Mouse (Mus musculus) midbrain, postnatal 0 days (tissue): ENCODE measurements around the gene Mvb12a. TPM values are rescaled to one million over a fixed set of nuclear protein-coding genes. Genes with fewer than 3 reads are reported as not detected.
A peak's percentile ranks its signal among the peaks of the same experiment; 100 is the strongest.
"Not testable (repeated sequence)": the region's sequence is repeated elsewhere in the genome, so short reads cannot be mapped to it uniquely, and the experiment has no call there.

Experiments used
- ATAC-seq: fragments of 200-750 bp; cut with Nextera tagmentation; 2 replicates; pipeline ENCODE4 v1.8.0; 2017; ENCODE audit warnings: moderate number of reproducible peaks, mild to moderate bottlenecking, moderate TSS enrichment, moderate library complexity; ENCODE audit not compliant: low FRiP score
- DNase-seq: peaks from one replicate; pipeline ENCODE4 v3.0.0-alpha.2; 2015; ENCODE audit warnings: low spot score
- H3K27ac ChIP-seq: fragments of 300-500 bp; sonication (generic); 2 replicates; pipeline ENCODE4 v1.5.1; 2014; ENCODE audit warnings: low read depth, mild to moderate bottlenecking, low read length, mixed read lengths
- H3K27me3 ChIP-seq: fragments of 300-500 bp; sonication (generic); 2 replicates; pipeline ENCODE4 v1.6.1; 2014; ENCODE audit warnings: low read length, control low read depth, mixed read lengths; ENCODE audit not compliant: insufficient read depth
- H3K36me3 ChIP-seq: fragments of 300-500 bp; sonication (generic); 2 replicates; pipeline ENCODE4 v1.6.1; 2014; ENCODE audit warnings: low read length, control low read depth, mixed read lengths; ENCODE audit not compliant: insufficient read depth
- H3K4me1 ChIP-seq: fragments of 300-500 bp; sonication (generic); 2 replicates; pipeline ENCODE4 v1.6.1; 2014; ENCODE audit warnings: mild to moderate bottlenecking, control low read depth, antibody characterized with exemption, low read length, mixed read lengths; ENCODE audit not compliant: insufficient read depth
- H3K4me2 ChIP-seq: fragments of 300-500 bp; sonication (generic); 2 replicates; pipeline ENCODE4 v1.6.1; 2014; ENCODE audit warnings: low read depth, mild to moderate bottlenecking, low read length, mixed read lengths; ENCODE audit not compliant: poor library complexity, severe bottlenecking
- H3K4me3 ChIP-seq: fragments of 300-500 bp; sonication (generic); 2 replicates; pipeline ENCODE4 v1.5.1; 2014; ENCODE audit warnings: low read depth, mild to moderate bottlenecking, low read length, moderate library complexity
- H3K9ac ChIP-seq: fragments of 300-500 bp; sonication (generic); replicated peaks from 2 replicates; pipeline ENCODE4 v1.6.1; 2014; ENCODE audit warnings: mild to moderate bottlenecking, low read length, moderate library complexity, mixed read lengths; ENCODE audit not compliant: poor library complexity, severe bottlenecking
- H3K9me3 ChIP-seq: fragments of 300-500 bp; sonication (generic); 2 replicates; pipeline ENCODE4 v1.6.1; 2016; ENCODE audit warnings: low read length, control low read depth
- CTCF ChIP-seq: IDR thresholded peaks from 2 replicates; pipeline ENCODE4 v1.5.1; 2016; ENCODE audit warnings: antibody characterized with exemption, mild to moderate bottlenecking
- WGBS: fragments of 180-500 bp; shearing (Covaris S2); extraction: QIAGEN DNeasy Blood & Tissue Kit; methylation state at CpG from one replicate; pipeline ENCODE4 v1.1.7; 2014; 5-methylcytosine and 5-hydroxymethylcytosine counted together
- polyA plus RNA-seq: library from polyadenylated mRNA; unstranded; fragments of >200 nt; fragmentation: Nextera tagmentation; extraction: Ambion mirVana; gene quantifications from 2 replicates; pipeline ENCODE4 v1.2.1, GENCODE M21; 2015
- total RNA-seq: library from RNA; depleted of rRNA; stranded (reverse); fragments of >200 nt; gene quantifications from 2 replicates; pipeline ENCODE4 v1.2.3, GENCODE M21; 2014

Gene Mvb12a
- total and polyA plus RNA-seq, 2 experiments from 2014 or later, result 77.4 to 81.4 TPM

DNA sequence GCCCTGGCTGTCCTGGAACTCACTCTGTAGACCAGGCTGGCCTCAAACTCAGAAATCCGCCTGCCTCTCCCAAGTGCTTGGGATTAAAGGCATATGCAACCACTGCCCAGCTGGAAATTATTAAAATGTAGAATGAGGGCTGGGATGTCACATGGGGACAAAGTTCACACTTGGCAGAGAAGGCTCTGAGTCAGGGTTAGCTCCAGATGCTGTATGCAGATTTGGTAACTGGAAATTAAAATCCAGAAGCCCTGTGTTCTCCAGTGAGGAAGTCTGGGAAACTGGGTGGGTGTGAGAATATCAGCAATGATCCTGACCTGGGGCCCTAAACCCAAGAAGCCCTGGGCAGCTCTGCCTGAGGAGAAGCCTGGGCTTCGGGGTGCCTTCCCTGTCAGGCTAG lies 33.4 kb upstream of the Mvb12a start:
- Histone ChIP-seq H3K4me1 (no peaks in the 10 kb centered on the region), H3K36me3 (no peaks in the 10 kb centered on the region), H3K4me3 (no peak overlapping the region), H3K27me3 (peaks cover 41% of the 10 kb centered on the region), H3K9me3 (no peaks in the 10 kb centered on the region), H3K4me2 (no peak overlapping the region), H3K27ac (no peak overlapping the region), H3K9ac (no peak overlapping the region)
- DNase-seq (no peak), ATAC-seq (no peak)
- no peak for TF ChIP-seq CTCF
- 64% methylated on average over 2 of the region's 2 CpGs for WGBS

- TF ChIP-seq CTCF, result no peak
Observed at GRCm38 (mm10) chr8:71511644-71512043, 31.1 kb upstream of the Mvb12a start, which contains the start of gene Plvap. Plvap (minus strand) TSS chr8:71511752.

DNA sequence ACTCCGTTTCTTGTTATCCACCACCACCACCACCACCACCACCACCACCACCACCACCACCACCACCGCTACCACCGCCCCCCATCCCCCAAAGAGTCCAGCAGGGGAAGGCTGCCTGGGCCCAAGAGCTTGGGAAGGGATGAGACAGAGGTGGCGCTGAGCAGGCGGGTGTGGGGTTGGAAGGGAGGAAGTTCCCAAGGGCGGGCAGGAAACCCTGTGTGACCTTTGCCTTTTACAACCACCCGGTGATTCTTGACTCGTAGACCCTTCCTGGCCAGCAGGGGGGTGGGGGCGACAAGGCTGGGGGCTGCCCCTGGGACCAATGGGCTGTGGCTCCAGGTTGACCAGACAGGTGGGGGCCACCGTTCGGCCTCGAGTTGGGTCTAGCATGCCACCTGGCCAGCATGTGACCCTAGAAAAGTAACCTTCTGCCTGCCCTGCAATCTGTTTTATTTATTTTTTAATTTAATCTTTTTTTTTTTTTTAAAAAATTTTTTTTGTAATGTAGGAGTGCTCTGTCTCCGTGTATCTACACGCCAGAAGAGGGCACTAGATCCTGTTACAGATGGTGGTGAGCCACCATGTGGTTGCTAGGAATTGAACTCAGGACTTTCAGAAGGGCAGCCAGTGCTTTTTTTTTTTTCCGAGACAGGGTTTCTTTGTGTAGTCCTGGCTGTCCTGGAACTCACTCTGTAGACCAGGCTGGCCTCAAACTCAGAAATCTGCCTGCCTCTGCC lies 29.5 kb upstream of the Mvb12a start:
- 73% methylated on average over 11 of the region's 15 CpGs for WGBS
- Histone ChIP-seq H3K4me1 (no peaks in the 10 kb centered on the region), H3K27me3 (peaks cover 21% of the 10 kb centered on the region), H3K9ac (no peak overlapping the region), H3K4me2 (no peak overlapping the region), H3K27ac (no peak overlapping the region), H3K36me3 (no peaks in the 10 kb centered on the region), H3K4me3 (no peak overlapping the region), H3K9me3 (no peaks in the 10 kb centered on the region)
- TF ChIP-seq CTCF, result peak; percentile 9; the same call in 1 of the 2 replicates
- ATAC-seq (no peak), DNase-seq (no peak)

More at GRCm38 (mm10) chr8:71511644-71512043, 31.1 kb upstream of the Mvb12a start, which contains the start of gene Plvap:
- DNase-seq (no peak), ATAC-seq (no peak)
- no peak within 1 kb of the TSS for H3K4me2 ChIP-seq
- 70% methylated on average over 14 of the region's 14 CpGs for WGBS
- H3K27ac ChIP-seq, result no peak within 1 kb of the TSS
- H3K4me1 ChIP-seq, result no peaks in the 10 kb centered on the region
- H3K4me3 ChIP-seq, result no peak within 1 kb of the TSS
- no peaks in the 10 kb centered on the region for H3K9me3 ChIP-seq
- H3K9ac ChIP-seq, result no peak within 1 kb of the TSS
- H3K27me3 ChIP-seq, result peaks cover 26% of the 10 kb centered on the region
- no peaks in the 10 kb centered on the region for H3K36me3 ChIP-seq

DNA sequence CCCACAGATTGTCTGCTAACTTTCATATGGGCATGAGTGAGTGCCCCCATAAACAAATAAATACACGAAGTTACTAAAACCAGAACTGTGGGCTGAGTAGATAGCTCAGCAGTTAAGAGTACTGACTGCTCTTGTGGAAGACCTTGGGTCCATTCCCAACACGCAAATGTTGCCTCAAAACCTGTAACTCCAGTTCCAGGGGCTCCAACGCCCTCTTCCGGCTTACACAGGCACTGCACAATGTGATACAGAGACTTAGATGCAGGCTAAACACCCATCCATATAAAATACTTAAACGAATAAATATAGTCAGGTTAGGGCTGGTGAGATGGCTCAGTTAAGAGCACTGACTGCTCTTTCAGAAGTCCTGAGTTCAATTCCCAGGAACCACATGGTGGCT lies 27.7 kb upstream of the Mvb12a start:
- Histone ChIP-seq H3K4me3 (no peak overlapping the region), H3K4me2 (no peak overlapping the region), H3K36me3 (no peaks in the 10 kb centered on the region), H3K4me1 (no peaks in the 10 kb centered on the region), H3K27ac (no peak overlapping the region), H3K9ac (no peak overlapping the region), H3K9me3 (no peaks in the 10 kb centered on the region), H3K27me3 (peaks cover 7% of the 10 kb centered on the region; the same call in 1 of the 2 replicates)
- 71% methylated on average over 5 of the region's 5 CpGs for WGBS
- DNase-seq (no peak), ATAC-seq (no peak)
- no peak for TF ChIP-seq CTCF

DNA sequence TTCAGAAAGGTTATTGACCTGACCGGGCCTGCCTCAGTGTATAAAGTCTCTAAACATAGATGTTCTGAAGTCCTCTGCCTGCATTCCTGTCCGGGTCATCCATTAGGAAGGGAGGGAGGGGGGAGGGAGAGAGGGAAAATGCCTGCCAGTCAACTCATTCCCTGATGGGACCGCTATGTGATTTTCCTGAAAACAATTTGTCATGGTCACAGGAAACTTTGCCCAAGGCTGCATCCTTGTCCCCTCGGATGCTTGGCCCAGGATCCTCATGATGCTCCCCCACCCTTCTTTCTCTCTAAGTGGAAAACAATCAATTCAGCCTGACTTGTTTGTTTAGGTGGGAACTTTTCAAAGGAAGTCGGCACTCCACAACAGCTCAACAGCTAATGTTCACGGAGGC lies 25.9 kb upstream of the Mvb12a start:
- no peak for TF ChIP-seq CTCF
- no peak overlapping the region for H3K9ac ChIP-seq
- H3K27me3 ChIP-seq, result 0 out of 2 replicates have a peak, but pooled peaks cover 4% of the 10 kb centered on the region
- H3K9me3 ChIP-seq, result no peaks in the 10 kb centered on the region
- WGBS, result 24% methylated on average over 6 of the region's 6 CpGs
- no peak overlapping the region for H3K27ac ChIP-seq
- no peak for ATAC-seq
- no peak overlapping the region for H3K4me2 ChIP-seq
- H3K4me1 ChIP-seq, result no peaks in the 10 kb centered on the region
- H3K4me3 ChIP-seq, result no peak overlapping the region
- H3K36me3 ChIP-seq, result no peaks in the 10 kb centered on the region
- DNase-seq, result no peak

GRCm38 (mm10) chr8:71519037-71519825 lies 23.5 kb upstream of the Mvb12a start:
- DNase-seq, result peak; percentile 78
- not testable (repeated sequence) for ATAC-seq, H3K27ac ChIP-seq, H3K27me3 ChIP-seq, H3K36me3 ChIP-seq, H3K4me3 ChIP-seq, H3K9me3 ChIP-seq, H3K4me1 ChIP-seq, H3K4me2 ChIP-seq, H3K9ac ChIP-seq
- TF ChIP-seq CTCF, result peak; percentile 70
- WGBS, result 42% methylated on average over 9 of the region's 10 CpGs
